Mouse (Mus musculus): Measurements from ENCODE around the gene Mrpl9. TPM values are rescaled to one million over a fixed set of nuclear protein-coding genes. Genes with fewer than 3 reads are reported as not detected.

Mrpl9 gene
- polyA plus RNA-seq, 1 experiment, result 81.6 TPM

DNA sequence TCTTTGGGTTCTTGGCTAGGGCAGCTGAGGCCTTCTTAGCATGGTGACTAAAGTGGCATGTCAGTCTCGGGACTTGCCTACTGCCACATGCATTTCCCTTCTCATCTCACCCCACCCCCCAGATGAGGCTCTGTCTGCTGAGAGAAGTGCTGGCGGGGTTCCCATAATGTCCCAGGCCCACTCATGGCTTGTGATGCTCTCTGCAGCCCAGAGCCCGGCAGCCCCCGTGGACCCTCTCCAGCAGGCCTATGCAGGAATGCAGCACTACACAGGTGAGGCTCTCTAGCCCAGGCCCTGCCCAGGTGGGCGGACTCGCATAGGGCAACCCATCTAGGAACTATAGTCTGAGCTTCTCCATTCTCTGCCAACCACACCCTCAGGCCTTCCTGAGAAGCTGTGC, 44.5 kb downstream of the Mrpl9 start:
- Histone ChIP-seq H3ac (ENCODE audit: control insufficient read depth, insufficient read length, low read depth) (no peak overlapping the region), H3K79me2 (ENCODE audit: control insufficient read depth, insufficient read depth) (no peaks in the 10 kb centered on the region), H3K79me3 (ENCODE audit: low read depth) (no peaks in the 10 kb centered on the region), H3K27me3 (ENCODE audit: control insufficient read depth, insufficient read depth, insufficient read length) (no peaks in the 10 kb centered on the region), H3K36me3 (ENCODE audit: control insufficient read depth, insufficient read depth) (no peaks in the 10 kb centered on the region), H3K4me3 (ENCODE audit: insufficient read depth, poor library complexity, severe bottlenecking) (no peak overlapping the region)
- TF ChIP-seq MAX (IDR thresholded peaks at IDR 0.05) (no peak), CTCF (IDR thresholded peaks at IDR 0.05; ENCODE audit: control insufficient read depth, insufficient read depth, insufficient read length) (no peak), CEBPB (IDR thresholded peaks at IDR 0.05; ENCODE audit: low read depth) (no peak), FOSL1 (IDR thresholded peaks at IDR 0.05; ENCODE audit: insufficient read depth, low read length, poor library complexity, severe bottlenecking) (no peak), USF1 (IDR thresholded peaks at IDR 0.05; ENCODE audit: low read depth) (no peak), MYOD1 (IDR thresholded peaks at IDR 0.05; ENCODE audit: control insufficient read depth, insufficient read length, low read depth) (no peak), MYOG (IDR thresholded peaks at IDR 0.05; ENCODE audit: control insufficient read depth, extremely low read depth, insufficient read length) (no peak)

DNA sequence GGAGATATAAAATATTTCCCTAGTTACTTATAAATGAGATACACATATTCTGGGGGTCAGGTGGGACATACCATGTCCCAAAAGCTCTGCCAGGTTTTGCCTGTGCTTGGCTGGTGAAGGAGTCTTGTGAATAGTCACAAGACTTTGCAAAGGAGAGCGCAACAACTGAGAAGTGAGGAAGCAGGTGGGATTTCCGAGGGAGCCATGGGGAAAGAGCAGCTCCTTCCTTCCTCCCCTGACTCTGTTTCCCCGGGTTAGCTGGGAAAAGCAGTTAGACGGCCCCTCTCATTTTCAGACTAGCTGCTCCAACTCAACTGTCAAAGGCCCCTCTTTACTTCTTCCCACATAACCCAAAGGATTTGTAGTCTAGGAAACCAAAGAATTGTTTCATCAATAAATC, 54.0 kb downstream of the Mrpl9 start:
- no peak for TF ChIP-seq CEBPB (IDR thresholded peaks at IDR 0.05; ENCODE audit: low read depth)
- TF ChIP-seq MYOG (IDR thresholded peaks at IDR 0.05; ENCODE audit: control insufficient read depth, extremely low read depth, insufficient read length), result no peak
- TF ChIP-seq FOSL1 (IDR thresholded peaks at IDR 0.05; ENCODE audit: insufficient read depth, low read length, poor library complexity, severe bottlenecking), result no peak
- TF ChIP-seq CTCF (IDR thresholded peaks at IDR 0.05; ENCODE audit: control insufficient read depth, insufficient read depth, insufficient read length), result no peak
- no peak for TF ChIP-seq MYOD1 (IDR thresholded peaks at IDR 0.05; ENCODE audit: control insufficient read depth, insufficient read length, low read depth)
- no peak for TF ChIP-seq USF1 (IDR thresholded peaks at IDR 0.05; ENCODE audit: low read depth)
- TF ChIP-seq MAX (IDR thresholded peaks at IDR 0.05), result no peak
- Histone ChIP-seq H3K79me2 (ENCODE audit: control insufficient read depth, insufficient read depth) (no peaks in the 10 kb centered on the region), H3K36me3 (ENCODE audit: control insufficient read depth, insufficient read depth) (peaks cover 34% of the 10 kb centered on the region)

More for the DNA sequence above, 54.0 kb downstream of the Mrpl9 start:
- no peaks in the 10 kb centered on the region for H3K79me3 ChIP-seq (ENCODE audit: low read depth)
- no peaks in the 10 kb centered on the region for H3K27me3 ChIP-seq (ENCODE audit: control insufficient read depth, insufficient read depth, insufficient read length)
- H3K4me3 ChIP-seq (ENCODE audit: insufficient read depth, poor library complexity, severe bottlenecking), result no peak overlapping the region
- no peak overlapping the region for H3ac ChIP-seq (ENCODE audit: control insufficient read depth, insufficient read length, low read depth)

Other genes starting within 250 kb of the Mrpl9 start
- 0.02 TPM for gene Gm5286, start 246.6 kb upstream of the Mrpl9 start, polyA plus RNA-seq (2012; fragmentation: generic; extraction: Trizol)
- 0.07 TPM for gene Gm4778, start 179.3 kb upstream of the Mrpl9 start, polyA plus RNA-seq (2012; fragmentation: generic; extraction: Trizol)
- gene Them4, start 133.2 kb upstream of the Mrpl9 start, polyA plus RNA-seq (2012; fragmentation: generic; extraction: Trizol), result 2.1 TPM
- gene Them5, start 101.2 kb upstream of the Mrpl9 start, polyA plus RNA-seq (2012; fragmentation: generic; extraction: Trizol), result not detected
- not detected for gene C2cd4d, start 80.9 kb upstream of the Mrpl9 start, polyA plus RNA-seq (2012; fragmentation: generic; extraction: Trizol)
- gene Rorc, start 70.5 kb upstream of the Mrpl9 start, polyA plus RNA-seq (2012; fragmentation: generic; extraction: Trizol), result 0.05 TPM
- 0.01 TPM for gene Lingo4, start 44.8 kb upstream of the Mrpl9 start, polyA plus RNA-seq (2012; fragmentation: generic; extraction: Trizol)
- 7.5 TPM for gene Tdrkh, start 30.0 kb upstream of the Mrpl9 start, polyA plus RNA-seq (2012; fragmentation: generic; extraction: Trizol)
- 0.08 TPM for gene Oaz3, start 597 bp downstream of the Mrpl9 start, polyA plus RNA-seq (2012; fragmentation: generic; extraction: Trizol)
- gene Celf3, start 35.0 kb downstream of the Mrpl9 start, polyA plus RNA-seq (2012; fragmentation: generic; extraction: Trizol), result 0.07 TPM
- gene Riiad1, start 37.0 kb downstream of the Mrpl9 start, polyA plus RNA-seq (2012; fragmentation: generic; extraction: Trizol), result 0.27 TPM
- gene Snx27, start 139.4 kb downstream of the Mrpl9 start, polyA plus RNA-seq (2012; fragmentation: generic; extraction: Trizol), result 14.9 TPM
- gene Gm10972, start 199.8 kb downstream of the Mrpl9 start, polyA plus RNA-seq (2012; fragmentation: generic; extraction: Trizol), result not detected
- gene Tuft1, start 215.6 kb downstream of the Mrpl9 start, polyA plus RNA-seq (2012; fragmentation: generic; extraction: Trizol), result 2.8 TPM

Data from C2C12 (cell line).